Mouse (Mus musculus): Measurements from ENCODE around the gene Sac3d1. TPM values are rescaled to one million over a fixed set of nuclear protein-coding genes. Genes with fewer than 3 reads are reported as not detected.

The Sac3d1 gene
- polyA plus RNA-seq, 1 experiment: 30.4 TPM

DNA sequence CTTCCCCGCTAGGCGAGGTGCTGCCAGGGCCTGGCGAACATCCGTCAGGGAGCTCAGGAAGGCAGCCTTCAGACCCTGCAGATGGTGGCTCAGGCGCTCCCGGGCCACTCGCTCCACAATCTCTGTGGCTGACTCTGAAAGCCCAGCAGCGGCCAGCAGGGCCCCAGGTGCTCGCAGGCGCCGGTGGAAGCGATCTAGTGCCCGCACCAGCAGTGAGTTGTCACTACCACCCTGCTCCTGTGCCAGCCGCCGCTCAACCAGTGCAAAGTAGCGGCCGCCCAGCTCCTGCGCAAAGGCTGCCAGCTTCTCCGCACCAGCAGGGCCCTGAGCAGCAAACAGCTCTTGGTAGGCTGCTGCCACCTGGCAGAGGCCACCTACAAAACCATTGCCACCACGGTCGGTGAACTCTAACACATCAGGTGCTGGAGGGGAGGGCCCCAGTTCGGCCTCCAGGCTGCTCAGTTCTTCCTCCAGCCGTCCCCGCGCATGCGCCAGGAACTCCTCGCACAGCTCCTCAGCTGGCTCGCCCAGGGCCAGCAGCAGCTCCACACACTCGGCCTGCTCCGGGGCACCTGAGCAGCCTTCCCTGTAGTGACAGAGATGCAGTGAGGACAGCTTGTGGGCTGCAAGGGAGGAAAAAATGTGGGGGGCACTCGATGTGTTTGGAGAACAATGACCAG lies 47.7 kb downstream of the Sac3d1 start:
- Histone ChIP-seq H3K36me3 (ENCODE audit: control insufficient read depth, insufficient read depth, low read length) (peaks cover 11% of the 10 kb centered on the region), H3K27ac (ENCODE audit: insufficient read depth, low read length) (peak overlapping the region; percentile 68)

DNA sequence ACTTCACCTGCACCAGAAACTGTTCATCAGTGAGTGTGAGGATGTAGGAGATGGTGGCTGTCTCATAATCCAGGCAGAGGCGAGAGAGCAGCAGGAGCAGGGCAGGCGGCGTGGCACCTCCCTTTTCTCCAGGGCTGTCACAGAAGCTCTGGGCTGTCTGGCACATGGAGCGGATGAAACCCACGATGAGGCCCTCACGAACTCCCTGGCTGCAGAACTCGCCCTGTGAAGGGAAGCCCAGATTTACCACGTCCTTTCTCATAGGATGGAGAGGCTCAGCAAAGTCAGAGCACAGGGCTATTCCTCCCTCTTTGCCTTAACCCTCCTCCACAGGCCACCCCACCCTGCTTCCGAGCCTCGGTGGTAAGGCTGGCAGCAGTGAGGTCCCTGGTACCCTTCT lies 48.6 kb downstream of the Sac3d1 start:
- Histone ChIP-seq H3K27me3 (ENCODE audit: control insufficient read depth, insufficient read depth, low read length) (no peaks in the 10 kb centered on the region), H3K27ac (ENCODE audit: insufficient read depth, low read length) (no peak overlapping the region), H3K4me1 (ENCODE audit: control insufficient read depth, insufficient read depth, insufficient read length) (peaks cover 7% of the 10 kb centered on the region), H3K4me3 (ENCODE audit: extremely low read depth, insufficient read depth, insufficient read length) (no peak overlapping the region), H3K36me3 (ENCODE audit: control insufficient read depth, insufficient read depth, low read length) (peaks cover 11% of the 10 kb centered on the region)
- WGBS: 86% methylated on average over 10 of the region's 10 CpGs
- TF ChIP-seq CTCF (IDR thresholded peaks at IDR 0.05; ENCODE audit: extremely low read depth, insufficient read depth, insufficient read length, insufficient replicate concordance): no peak
- no peak for TF ChIP-seq POLR2A (IDR thresholded peaks at IDR 0.05; ENCODE audit: low read depth, low read length)
- DNase-seq (ENCODE audit: low read depth in 1 of 2, low spot score in 2 of 2): no peak

More for the DNA sequence above, 47.7 kb downstream of the Sac3d1 start:
- WGBS: 90% methylated on average over 31 of the region's 31 CpGs
- H3K27me3 ChIP-seq (ENCODE audit: control insufficient read depth, insufficient read depth, low read length): no peaks in the 10 kb centered on the region
- H3K4me1 ChIP-seq (ENCODE audit: control insufficient read depth, insufficient read depth, insufficient read length): peaks cover 7% of the 10 kb centered on the region
- TF ChIP-seq CTCF (IDR thresholded peaks at IDR 0.05; ENCODE audit: extremely low read depth, insufficient read depth, insufficient read length, insufficient replicate concordance) (no peak), POLR2A (IDR thresholded peaks at IDR 0.05; ENCODE audit: low read depth, low read length) (no peak)
- DNase-seq (ENCODE audit: low read depth in 1 of 2, low spot score in 2 of 2): no peak
- H3K4me3 ChIP-seq (ENCODE audit: extremely low read depth, insufficient read depth, insufficient read length): no peak overlapping the region; the same call in 1 of the 2 replicates

DNA sequence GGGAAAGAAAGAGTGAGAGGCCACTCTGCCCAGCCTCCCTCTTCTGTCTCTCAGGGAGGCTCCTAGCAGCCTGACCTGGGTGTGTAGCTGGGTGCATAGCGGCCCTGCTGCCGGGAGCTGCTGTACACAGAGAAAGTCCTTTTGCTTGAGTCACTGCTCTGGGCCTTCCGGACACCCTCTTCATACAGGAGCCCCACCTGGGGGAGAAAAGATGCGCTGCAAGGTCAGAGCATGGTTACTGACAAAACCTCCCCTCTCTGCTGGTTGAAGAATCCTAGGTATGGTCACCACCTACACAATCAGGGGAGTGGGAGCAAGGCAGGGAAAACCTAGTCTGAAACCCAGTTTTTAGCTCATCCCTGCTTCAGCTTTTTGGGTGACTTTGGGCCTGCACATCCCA lies 49.5 kb downstream of the Sac3d1 start:
- Histone ChIP-seq H3K27ac (ENCODE audit: insufficient read depth, low read length) (no peak overlapping the region), H3K36me3 (ENCODE audit: control insufficient read depth, insufficient read depth, low read length) (peaks cover 11% of the 10 kb centered on the region), H3K4me1 (ENCODE audit: control insufficient read depth, insufficient read depth, insufficient read length) (peaks cover 7% of the 10 kb centered on the region), H3K27me3 (ENCODE audit: control insufficient read depth, insufficient read depth, low read length) (no peaks in the 10 kb centered on the region), H3K4me3 (ENCODE audit: extremely low read depth, insufficient read depth, insufficient read length) (no peak overlapping the region)
- 89% methylated on average over 4 of the region's 4 CpGs for WGBS
- no peak for DNase-seq (ENCODE audit: low read depth in 1 of 2, low spot score in 2 of 2)
- TF ChIP-seq CTCF (IDR thresholded peaks at IDR 0.05; ENCODE audit: extremely low read depth, insufficient read depth, insufficient read length, insufficient replicate concordance) (no peak), POLR2A (IDR thresholded peaks at IDR 0.05; ENCODE audit: low read depth, low read length) (no peak)

DNA sequence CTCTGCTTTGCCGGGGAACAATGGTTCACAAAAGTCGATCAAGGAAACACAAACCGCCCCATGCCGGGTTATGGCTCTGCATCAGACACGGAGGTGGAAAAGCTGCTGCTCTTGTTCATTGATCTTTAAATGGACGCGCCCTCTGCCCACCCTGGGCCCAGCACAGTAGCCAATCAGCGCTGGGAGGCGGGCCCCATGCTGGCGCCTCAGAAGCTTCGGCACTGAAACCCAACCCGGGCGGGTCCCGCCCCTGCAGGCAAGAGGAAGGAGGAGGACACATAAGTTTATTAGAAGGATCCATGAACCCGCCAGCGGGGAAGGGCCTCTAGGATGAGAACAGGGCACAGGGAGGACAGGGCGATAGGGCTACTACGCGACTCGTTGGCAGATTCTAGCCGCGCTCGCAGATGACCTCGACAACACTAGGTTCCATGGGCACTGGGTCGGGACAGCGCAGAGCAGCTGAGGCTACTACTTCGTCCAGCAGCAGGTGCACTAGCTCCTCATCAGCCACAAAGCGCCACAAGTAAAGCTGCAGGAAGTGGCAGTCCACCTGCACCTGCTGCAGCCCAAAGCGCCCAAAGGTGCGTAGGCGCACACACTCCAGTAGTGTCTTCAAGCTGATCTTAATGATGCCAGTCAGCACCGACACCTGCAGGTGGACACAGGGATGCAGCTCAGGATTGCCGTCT lies 50.6 kb downstream of the Sac3d1 start, which contains the start of gene Tm7sf2:
Gene Tm7sf2 (minus strand): TSS at position 650 of the 692 bp plus-strand sequence.
- H3K36me3 ChIP-seq (ENCODE audit: control insufficient read depth, insufficient read depth, low read length): peaks cover 11% of the 10 kb centered on the region
- peak within 1 kb of the TSS; percentile 52 for H3K27ac ChIP-seq (ENCODE audit: insufficient read depth, low read length)
- H3K4me1 ChIP-seq (ENCODE audit: control insufficient read depth, insufficient read depth, insufficient read length): peaks cover 7% of the 10 kb centered on the region
- TF ChIP-seq CTCF (IDR thresholded peaks at IDR 0.05; ENCODE audit: extremely low read depth, insufficient read depth, insufficient read length, insufficient replicate concordance): no peak
- TF ChIP-seq POLR2A (IDR thresholded peaks at IDR 0.05; ENCODE audit: low read depth, low read length): no peak
- DNase-seq (ENCODE audit: low read depth in 1 of 2, low spot score in 2 of 2): peak; percentile 66 to 88
- no peaks in the 10 kb centered on the region for H3K27me3 ChIP-seq (ENCODE audit: control insufficient read depth, insufficient read depth, low read length)
- H3K4me3 ChIP-seq (ENCODE audit: extremely low read depth, insufficient read depth, insufficient read length): peak within 1 kb of the TSS; percentile 54
- 15% methylated on average over 33 of the region's 33 CpGs for WGBS

DNA sequence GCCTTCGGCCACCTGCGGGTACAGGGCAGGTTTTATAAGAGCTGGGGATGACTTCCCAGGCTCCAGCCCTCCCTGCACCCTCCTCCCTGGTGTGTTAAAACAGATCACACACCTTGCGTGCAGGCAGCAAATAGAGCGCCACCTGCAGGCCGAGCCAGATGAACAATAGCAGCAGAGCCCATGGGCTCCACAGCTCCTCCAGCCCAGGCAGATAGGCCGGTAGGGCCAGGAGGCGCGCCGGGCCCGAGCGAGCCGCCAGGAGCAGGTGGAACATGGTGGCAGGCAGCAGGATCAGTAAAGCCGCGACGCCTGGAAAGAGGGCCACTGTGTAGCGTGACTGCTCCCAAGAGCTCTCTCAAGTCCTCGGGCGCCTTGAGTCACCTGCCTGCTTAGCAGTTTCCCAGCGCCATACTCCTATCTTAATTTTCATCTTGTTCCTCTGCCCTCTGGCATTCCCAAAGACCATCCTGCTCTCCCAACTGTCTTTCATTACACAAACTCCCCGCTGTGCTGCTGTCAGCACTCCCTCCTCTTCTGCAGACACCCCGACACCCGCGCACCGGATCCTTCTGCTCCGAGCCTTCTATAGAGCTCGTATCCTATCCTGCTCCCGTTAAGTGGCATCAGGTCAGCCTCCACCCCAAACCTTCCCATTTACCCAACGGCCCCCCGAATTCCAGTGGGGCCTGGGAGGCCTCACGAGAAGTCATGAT lies 51.3 kb downstream of the Sac3d1 start:
- Histone ChIP-seq H3K4me3 (ENCODE audit: extremely low read depth, insufficient read depth, insufficient read length) (peak overlapping the region; percentile 54), H3K27me3 (ENCODE audit: control insufficient read depth, insufficient read depth, low read length) (no peaks in the 10 kb centered on the region), H3K27ac (ENCODE audit: insufficient read depth, low read length) (peak overlapping the region; percentile 30; the same call in 1 of the 2 replicates), H3K36me3 (ENCODE audit: control insufficient read depth, insufficient read depth, low read length) (peaks cover 11% of the 10 kb centered on the region), H3K4me1 (ENCODE audit: control insufficient read depth, insufficient read depth, insufficient read length) (peaks cover 12% of the 10 kb centered on the region)
- 1% methylated on average over 30 of the region's 30 CpGs for WGBS
- TF ChIP-seq POLR2A (IDR thresholded peaks at IDR 0.05; ENCODE audit: low read depth, low read length) (no peak), CTCF (IDR thresholded peaks at IDR 0.05; ENCODE audit: extremely low read depth, insufficient read depth, insufficient read length, insufficient replicate concordance) (peak; percentile 82; the same call in 1 of the 2 replicates)
- peak; percentile 66 to 83 for DNase-seq (ENCODE audit: low read depth in 1 of 2, low spot score in 2 of 2)

DNA sequence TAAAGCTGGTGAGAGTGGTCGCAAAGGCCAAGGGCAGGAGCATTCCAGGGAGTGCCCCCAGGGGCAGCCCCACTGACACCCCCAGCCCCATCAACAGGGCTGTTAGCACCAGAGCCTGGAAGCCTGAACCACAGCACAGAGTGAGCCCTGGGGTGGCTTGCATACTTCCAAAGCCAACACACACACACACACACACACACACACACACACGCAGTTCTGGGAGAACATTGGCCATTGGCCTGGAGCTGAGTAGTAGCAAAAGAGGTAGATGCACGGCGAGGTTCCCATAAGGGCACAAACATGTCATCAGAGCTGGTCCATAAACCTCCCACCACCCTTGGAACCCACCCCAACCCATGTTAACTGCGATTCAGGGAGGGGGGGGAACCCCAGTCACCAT lies 51.9 kb downstream of the Sac3d1 start:
- no peak overlapping the region for H3K27ac ChIP-seq (ENCODE audit: insufficient read depth, low read length)

More for the DNA sequence above, 51.9 kb downstream of the Sac3d1 start:
- Histone ChIP-seq H3K36me3 (ENCODE audit: control insufficient read depth, insufficient read depth, low read length) (peaks cover 11% of the 10 kb centered on the region), H3K27me3 (ENCODE audit: control insufficient read depth, insufficient read depth, low read length) (no peaks in the 10 kb centered on the region), H3K4me1 (ENCODE audit: control insufficient read depth, insufficient read depth, insufficient read length) (peaks cover 13% of the 10 kb centered on the region), H3K4me3 (ENCODE audit: extremely low read depth, insufficient read depth, insufficient read length) (no peak overlapping the region)
- TF ChIP-seq CTCF (IDR thresholded peaks at IDR 0.05; ENCODE audit: extremely low read depth, insufficient read depth, insufficient read length, insufficient replicate concordance): no peak
- no peak for TF ChIP-seq POLR2A (IDR thresholded peaks at IDR 0.05; ENCODE audit: low read depth, low read length)
- WGBS: 50% methylated on average over 5 of the region's 5 CpGs
- no peak for DNase-seq (ENCODE audit: low read depth in 1 of 2, low spot score in 2 of 2)

Other genes starting within 250 kb of the Sac3d1 start
- gene Frmd8, start 243.4 kb downstream of the Sac3d1 start, polyA plus RNA-seq (2012; rRNA removed): 42.3 and 43.9 TPM in 2 replicates
- gene Slc25a45, start 240.8 kb downstream of the Sac3d1 start, polyA plus RNA-seq (2012; rRNA removed): 36.6 and 37.6 TPM in 2 replicates
- gene Tigd3, start 224.5 kb downstream of the Sac3d1 start, polyA plus RNA-seq (2012; rRNA removed): 1.3 TPM in 2 replicates
- gene Dpf2, start 205.6 kb downstream of the Sac3d1 start, polyA plus RNA-seq (2012; rRNA removed): 59.9 and 74.8 TPM in 2 replicates
- 8.1 and 8.2 TPM in 2 replicates for gene Cdc42ep2, start 193.8 kb downstream of the Sac3d1 start, polyA plus RNA-seq (2012; rRNA removed)
- 40.5 and 48.0 TPM in 2 replicates for gene Pola2, start 154.4 kb downstream of the Sac3d1 start, polyA plus RNA-seq (2012; rRNA removed)
- gene Slc22a20, start 132.5 kb downstream of the Sac3d1 start, polyA plus RNA-seq (2012; rRNA removed): not detected in 2 replicates
- gene Capn1, start 102.8 kb downstream of the Sac3d1 start, polyA plus RNA-seq (2012; rRNA removed): 50.8 and 53.0 TPM in 2 replicates
- gene Syvn1, start 72.1 kb downstream of the Sac3d1 start, polyA plus RNA-seq (2012; rRNA removed): 108 and 124 TPM in 2 replicates
- gene Mrpl49, start 60.9 kb downstream of the Sac3d1 start, polyA plus RNA-seq (2012; rRNA removed): 11.0 TPM in 2 replicates
- 1,884 and 3,019 TPM in 2 replicates for gene Fau, start 60.8 kb downstream of the Sac3d1 start, polyA plus RNA-seq (2012; rRNA removed)
- gene Znhit2, start 57.5 kb downstream of the Sac3d1 start, polyA plus RNA-seq (2012; rRNA removed): 38.5 and 61.3 TPM in 2 replicates
- 14.0 and 23.4 TPM in 2 replicates for gene Tm7sf2, start 50.3 kb downstream of the Sac3d1 start, polyA plus RNA-seq (2012; rRNA removed)
- 72.9 and 85.0 TPM in 2 replicates for gene Vps51, start 41.4 kb downstream of the Sac3d1 start, polyA plus RNA-seq (2012; rRNA removed)
- 0.34 TPM in 1 of 2 replicates, not detected in the other for gene Tmem262, start 38.6 kb downstream of the Sac3d1 start, polyA plus RNA-seq (2012; rRNA removed)
- 0.46 TPM in 1 of 2 replicates, not detected in the other for gene Gm28374, start 36.4 kb downstream of the Sac3d1 start, polyA plus RNA-seq (2012; rRNA removed)
- 66.9 and 85.9 TPM in 2 replicates for gene Zfpl1, start 33.7 kb downstream of the Sac3d1 start, polyA plus RNA-seq (2012; rRNA removed)
- gene Cdca5, start 33.7 kb downstream of the Sac3d1 start, polyA plus RNA-seq (2012; rRNA removed): 3.6 and 4.4 TPM in 2 replicates
- 0.19 TPM in 1 of 2 replicates, not detected in the other for gene AC131692.1, start 24.2 kb downstream of the Sac3d1 start, polyA plus RNA-seq (2012; rRNA removed)
- gene Naaladl1, start 12.9 kb downstream of the Sac3d1 start, polyA plus RNA-seq (2012; rRNA removed): 0.49 and 0.60 TPM in 2 replicates
- 42.7 and 50.9 TPM in 2 replicates for gene Snx15, start 9.7 kb upstream of the Sac3d1 start, polyA plus RNA-seq (2012; rRNA removed)
- 8.0 and 10.8 TPM in 2 replicates for gene Batf2, start 22.3 kb upstream of the Sac3d1 start, polyA plus RNA-seq (2012; rRNA removed)
- 51.8 and 64.8 TPM in 2 replicates for gene Arl2, start 22.9 kb upstream of the Sac3d1 start, polyA plus RNA-seq (2012; rRNA removed)
- 0.15 and 0.30 TPM in 2 replicates for gene Majin, start 65.7 kb upstream of the Sac3d1 start, polyA plus RNA-seq (2012; rRNA removed)
- gene Gpha2, start 107.7 kb upstream of the Sac3d1 start, polyA plus RNA-seq (2012; rRNA removed): 0.42 and 0.57 TPM in 2 replicates
- 36.9 and 56.1 TPM in 2 replicates for gene Ppp2r5b, start 117.2 kb upstream of the Sac3d1 start, polyA plus RNA-seq (2012; rRNA removed)
- gene Atg2a, start 123.0 kb upstream of the Sac3d1 start, polyA plus RNA-seq (2012; rRNA removed): 47.4 and 57.5 TPM in 2 replicates
- gene Ehd1, start 158.1 kb upstream of the Sac3d1 start, polyA plus RNA-seq (2012; rRNA removed): 285 and 377 TPM in 2 replicates
- gene Cdc42bpg, start 187.8 kb upstream of the Sac3d1 start, polyA plus RNA-seq (2012; rRNA removed): 7.7 and 8.9 TPM in 2 replicates
- 54.2 and 57.2 TPM in 2 replicates for gene Men1, start 216.3 kb upstream of the Sac3d1 start, polyA plus RNA-seq (2012; rRNA removed)
- 487 and 792 TPM in 2 replicates for gene Map4k2, start 222.5 kb upstream of the Sac3d1 start, polyA plus RNA-seq (2012; rRNA removed)
- gene Sf1, start 245.0 kb upstream of the Sac3d1 start, polyA plus RNA-seq (2012; rRNA removed): 177 and 239 TPM in 2 replicates

Data from spleen, adult 2 months (tissue).